Mouse (Mus musculus) liver, embryonic 15.5 days (tissue): ENCODE measurements around the gene Zfyve28. TPM values are rescaled to one million over a fixed set of nuclear protein-coding genes. Genes with fewer than 3 reads are reported as not detected.

Experiments
- ATAC-seq: fragments of 200-750 bp; cut with Nextera tagmentation; 2 replicates; pipeline ENCODE4 v1.8.0; 2017; ENCODE audit warnings: moderate number of reproducible peaks, mild to moderate bottlenecking, moderate library complexity; ENCODE audit not compliant: insufficient read depth
- H3K27ac ChIP-seq: fragments of 300-500 bp; sonication (generic); replicated peaks from 2 replicates; pipeline ENCODE4 v1.5.1; 2015; ENCODE audit warnings: mild to moderate bottlenecking, inconsistent platforms
- H3K27me3 ChIP-seq: fragments of 300-500 bp; sonication (generic); 2 replicates; pipeline ENCODE4 v1.6.1; 2015; ENCODE audit warnings: mild to moderate bottlenecking, inconsistent platforms
- H3K36me3 ChIP-seq: fragments of 300-500 bp; sonication (generic); replicated peaks from 2 replicates; pipeline ENCODE4 v1.6.1; 2015; ENCODE audit warnings: moderate library complexity, mild to moderate bottlenecking, inconsistent platforms
- H3K4me1 ChIP-seq: fragments of 300-500 bp; sonication (generic); replicated peaks from 2 replicates; pipeline ENCODE4 v1.6.1; 2015; ENCODE audit warnings: inconsistent platforms
- H3K4me2 ChIP-seq: fragments of 300-500 bp; sonication (generic); 2 replicates; pipeline ENCODE4 v1.6.1; 2015; ENCODE audit warnings: moderate library complexity, mild to moderate bottlenecking, inconsistent platforms
- H3K4me3 ChIP-seq: fragments of 300-500 bp; sonication (generic); replicated peaks from 2 replicates; pipeline ENCODE4 v1.5.1; 2015; ENCODE audit warnings: mild to moderate bottlenecking, inconsistent platforms
- H3K9ac ChIP-seq: fragments of 300-500 bp; sonication (generic); 2 replicates; pipeline ENCODE4 v1.6.1; 2015; ENCODE audit warnings: moderate library complexity, mild to moderate bottlenecking, inconsistent platforms
- H3K9me3 ChIP-seq: fragments of 300-500 bp; sonication (generic); replicated peaks from 2 replicates; pipeline ENCODE4 v1.6.1; 2016; ENCODE audit warnings: inconsistent platforms
- WGBS: fragments of 180-500 bp; shearing (Covaris S2); methylation state at CpG from one replicate; pipeline ENCODE4 v1.1.7; 2015; ENCODE audit warnings: mixed read lengths; ENCODE audit not compliant: insufficient replicate concordance; 5-methylcytosine and 5-hydroxymethylcytosine counted together
- polyA plus RNA-seq: library from polyadenylated mRNA; unstranded; fragments of >200 nt; fragmentation: Nextera tagmentation; extraction: Ambion mirVana; gene quantifications from 2 replicates; pipeline ENCODE4 v1.2.1, GENCODE M21; 2015

The Zfyve28 gene
- polyA plus RNA-seq, 1 experiment from 2014 or later = 0.07 TPM

GRCm38 (mm10) chr5:34177091-34177490 is 111.2 kb downstream of the Zfyve28 start:
- H3K36me3 ChIP-seq = peaks cover 21% of the 10 kb centered on the region; the same call in 1 of the 2 replicates
- 85% methylated on average over 2 of the region's 2 CpGs for WGBS
- H3K4me2 ChIP-seq = no peak overlapping the region
- H3K4me1 ChIP-seq = no peaks in the 10 kb centered on the region
- no peak for ATAC-seq
- H3K27ac ChIP-seq = no peak overlapping the region
- no peak overlapping the region for H3K4me3 ChIP-seq
- H3K9ac ChIP-seq = no peak overlapping the region
- no peaks in the 10 kb centered on the region for H3K9me3 ChIP-seq
- no peaks in the 10 kb centered on the region for H3K27me3 ChIP-seq

GRCm38 (mm10) chr5:34176691-34177090 is 111.6 kb downstream of the Zfyve28 start:
- Histone ChIP-seq H3K4me1 (no peaks in the 10 kb centered on the region), H3K27me3 (no peaks in the 10 kb centered on the region), H3K9ac (no peak overlapping the region), H3K36me3 (peaks cover 21% of the 10 kb centered on the region; the same call in 1 of the 2 replicates), H3K27ac (no peak overlapping the region), H3K4me3 (no peak overlapping the region), H3K4me2 (no peak overlapping the region), H3K9me3 (no peaks in the 10 kb centered on the region)
- ATAC-seq = no peak
- WGBS = 73% methylated on average over 10 of the region's 10 CpGs

GRCm38 (mm10) chr5:34175403-34175694 is 112.9 kb downstream of the Zfyve28 start:
- H3K36me3 ChIP-seq = peaks cover 20% of the 10 kb centered on the region; the same call in 1 of the 2 replicates
- no peaks in the 10 kb centered on the region for H3K9me3 ChIP-seq
- ATAC-seq = no peak
- H3K4me3 ChIP-seq = no peak overlapping the region
- no peak overlapping the region for H3K27ac ChIP-seq
- no peak overlapping the region for H3K9ac ChIP-seq
- WGBS = 57% methylated on average over 5 of the region's 5 CpGs
- no peaks in the 10 kb centered on the region for H3K4me1 ChIP-seq
- no peak overlapping the region for H3K4me2 ChIP-seq
- H3K27me3 ChIP-seq = no peaks in the 10 kb centered on the region

- Histone ChIP-seq H3K9ac (no peak overlapping the region), H3K27me3 (no peaks in the 10 kb centered on the region), H3K27ac (no peak overlapping the region), H3K4me3 (no peak overlapping the region), H3K36me3 (peaks cover 15% of the 10 kb centered on the region; the same call in 1 of the 2 replicates), H3K4me2 (no peak overlapping the region), H3K4me1 (peaks cover 3% of the 10 kb centered on the region), H3K9me3 (no peaks in the 10 kb centered on the region)
- no peak for ATAC-seq
- WGBS = 62% methylated on average over 5 of the region's 5 CpGs
Measured at GRCm38 (mm10) chr5:34174550-34175402, 113.5 kb downstream of the Zfyve28 start.

GRCm38 (mm10) chr5:34174021-34174420 is 114.2 kb downstream of the Zfyve28 start:
- Histone ChIP-seq H3K27me3 (no peaks in the 10 kb centered on the region), H3K4me2 (no peak overlapping the region), H3K4me1 (peaks cover 5% of the 10 kb centered on the region), H3K27ac (no peak overlapping the region), H3K36me3 (peaks cover 15% of the 10 kb centered on the region; the same call in 1 of the 2 replicates), H3K9ac (no peak overlapping the region), H3K9me3 (no peaks in the 10 kb centered on the region), H3K4me3 (no peak overlapping the region)
- ATAC-seq = no peak
- WGBS = 67% methylated on average over 2 of the region's 2 CpGs

- Histone ChIP-seq H3K4me3 (no peak overlapping the region), H3K9me3 (no peaks in the 10 kb centered on the region), H3K36me3 (peaks cover 4% of the 10 kb centered on the region; the same call in 1 of the 2 replicates), H3K4me2 (no peak overlapping the region), H3K27ac (peak overlapping the region; percentile 34; the same call in 1 of the 2 replicates), H3K9ac (no peak overlapping the region), H3K27me3 (no peaks in the 10 kb centered on the region), H3K4me1 (peaks cover 17% of the 10 kb centered on the region)
- WGBS = 56% methylated on average over 4 of the region's 4 CpGs
- no peak for ATAC-seq
Measured at GRCm38 (mm10) chr5:34170726-34171125, 117.5 kb downstream of the Zfyve28 start.

- Histone ChIP-seq H3K4me2 (peak overlapping the region; percentile 81), H3K27ac (peak overlapping the region; percentile 82), H3K4me1 (peaks cover 24% of the 10 kb centered on the region), H3K36me3 (peaks cover 5% of the 10 kb centered on the region), H3K27me3 (no peaks in the 10 kb centered on the region), H3K4me3 (peak overlapping the region; percentile 79), H3K9ac (peak overlapping the region; percentile 66), H3K9me3 (no peaks in the 10 kb centered on the region)
- no peak for ATAC-seq
- WGBS = 47% methylated on average over 3 of the region's 3 CpGs
Measured at GRCm38 (mm10) chr5:34169954-34170353, 118.3 kb downstream of the Zfyve28 start.

GRCm38 (mm10) chr5:34168950-34169891 is 119.0 kb downstream of the Zfyve28 start, which contains the start of the genes Poln and Haus3:
TSS of gene Poln (minus strand) at chr5:34169448.
TSS of gene Haus3 (minus strand) at chr5:34169527.
- H3K36me3 ChIP-seq = peaks cover 11% of the 10 kb centered on the region
- peak; percentile 100 for ATAC-seq
- WGBS = under 1% methylated on average over 57 of the region's 57 CpGs
- peak within 1 kb of the TSS; percentile 89 for H3K27ac ChIP-seq
- peak within 1 kb of the TSS; percentile 81 for H3K4me2 ChIP-seq
- H3K27me3 ChIP-seq = no peaks in the 10 kb centered on the region
- H3K4me1 ChIP-seq = peaks cover 30% of the 10 kb centered on the region
- H3K9me3 ChIP-seq = no peaks in the 10 kb centered on the region
- peak within 1 kb of the TSS; percentile 79 for H3K4me3 ChIP-seq
- H3K9ac ChIP-seq = peak within 1 kb of the TSS; percentile 89

- H3K36me3 ChIP-seq = peaks cover 15% of the 10 kb centered on the region
- peak overlapping the region; percentile 81 for H3K4me2 ChIP-seq
- peaks cover 30% of the 10 kb centered on the region for H3K4me1 ChIP-seq
- no peaks in the 10 kb centered on the region for H3K9me3 ChIP-seq
- H3K27me3 ChIP-seq = no peaks in the 10 kb centered on the region
- no peak overlapping the region for H3K27ac ChIP-seq
- H3K9ac ChIP-seq = 0 out of 2 replicates have a peak overlapping the region, but pooled peaks have one; percentile 9
- H3K4me3 ChIP-seq = peak overlapping the region; percentile 79
- ATAC-seq = no peak
- 72% methylated on average over 4 of the region's 4 CpGs for WGBS
Measured at GRCm38 (mm10) chr5:34167857-34168256, 120.4 kb downstream of the Zfyve28 start.

GRCm38 (mm10) chr5:34165793-34166192 is 122.5 kb downstream of the Zfyve28 start:
- no peak for ATAC-seq
- H3K27ac ChIP-seq = 0 out of 2 replicates have a peak overlapping the region, but pooled peaks have one; percentile 11
- peak overlapping the region; percentile 41 for H3K4me3 ChIP-seq
- peaks cover 30% of the 10 kb centered on the region for H3K4me1 ChIP-seq
- peak overlapping the region; percentile 59 for H3K4me2 ChIP-seq
- no peaks in the 10 kb centered on the region for H3K9me3 ChIP-seq
- H3K27me3 ChIP-seq = no peaks in the 10 kb centered on the region
- peak overlapping the region; percentile 31; the same call in 1 of the 2 replicates for H3K9ac ChIP-seq
- peaks cover 26% of the 10 kb centered on the region for H3K36me3 ChIP-seq
- 21% methylated on average over 4 of the region's 4 CpGs for WGBS

GRCm38 (mm10) chr5:34148476-34148875 is 139.8 kb downstream of the Zfyve28 start:
- Histone ChIP-seq H3K9me3 (no peaks in the 10 kb centered on the region), H3K27ac (no peak overlapping the region), H3K9ac (no peak overlapping the region), H3K4me3 (no peak overlapping the region), H3K36me3 (0 out of 2 replicates have a peak, but pooled peaks cover 6% of the 10 kb centered on the region), H3K4me1 (no peaks in the 10 kb centered on the region), H3K27me3 (no peaks in the 10 kb centered on the region), H3K4me2 (no peak overlapping the region)
- ATAC-seq = no peak
